Mouse (Mus musculus) T-helper 17 cell (primary cell): Measurements from ENCODE around the gene Tmem260.

ENCODE experiments used
- in situ Hi-C, 2 experiments: fragments of 300-600 bp; cut with MboI, MseI; formaldehyde crosslinking; loops; 1 replicate in 1 of 2; 2 replicates in 1 of 2; pipeline ENCODE4 v1.15.1; 2025; ENCODE audit warnings: high pct_unique_total_duplicates in 2 of 2

Tmem260 gene

DNA sequence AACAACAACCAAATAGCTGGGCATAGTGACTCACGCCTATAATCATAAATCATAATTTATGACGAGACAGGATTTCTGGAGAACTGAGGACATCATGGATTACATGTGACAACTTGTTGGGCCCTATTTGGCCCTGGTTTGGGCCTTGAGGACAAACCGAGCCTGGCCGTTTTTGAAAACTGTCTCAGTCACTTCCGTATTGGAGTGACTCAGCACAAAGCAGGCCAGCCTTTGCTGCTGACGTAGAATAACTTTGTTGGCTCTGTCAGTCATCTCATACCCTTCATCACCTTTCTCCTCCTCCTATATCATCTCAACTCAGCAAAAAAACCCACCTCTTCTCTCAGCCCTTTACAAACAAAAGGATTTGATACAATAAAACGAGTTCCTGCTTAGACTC is 103.8 kb downstream of the Tmem260 start:
- in situ Hi-C loops: loop anchor here in 1 of 2 experiments (25.0 kb wide), 1 partner anchor 563 kb away; no protein-coding TSS in a partner anchor

DNA sequence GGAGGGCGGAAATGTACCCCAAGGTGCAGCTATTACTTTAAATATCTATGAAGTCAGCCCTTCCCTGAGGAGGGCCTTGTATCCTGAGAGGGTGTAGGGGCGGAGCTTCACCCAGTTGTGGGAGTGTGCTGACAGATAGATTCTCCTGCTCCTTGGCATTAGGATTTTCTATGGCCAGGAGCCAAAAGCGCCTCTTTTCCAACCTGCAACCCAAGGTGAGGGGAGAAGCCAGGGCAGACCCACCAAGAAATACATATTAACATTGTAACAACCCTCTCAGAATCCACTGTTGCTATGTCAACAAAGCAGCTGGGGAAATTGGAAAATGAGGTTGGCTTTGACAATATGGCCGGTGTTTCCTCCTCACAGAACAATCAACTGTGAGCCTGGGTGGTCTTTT is 107.3 kb downstream of the Tmem260 start:
- in situ Hi-C loops: no loop called here

DNA sequence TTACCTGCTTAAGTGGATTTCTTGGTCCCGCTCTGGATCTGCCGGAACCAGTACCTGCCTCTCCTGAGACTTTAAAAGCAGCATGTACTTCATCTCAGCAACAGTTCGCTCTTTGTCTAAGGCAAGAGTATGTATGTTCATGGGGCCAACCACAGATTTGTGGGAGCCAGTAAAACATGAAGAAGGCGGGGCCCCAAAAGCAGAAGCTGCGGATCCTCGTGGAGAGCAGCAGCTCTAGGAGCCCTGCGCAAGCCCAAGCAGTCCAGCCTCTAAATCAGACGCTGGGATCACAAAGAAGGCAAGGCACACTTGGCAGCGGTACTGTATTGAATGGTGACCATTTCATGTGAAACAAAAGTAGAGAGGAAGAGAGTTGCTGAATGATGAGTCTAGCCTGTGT is 107.8 kb downstream of the Tmem260 start:
- in situ Hi-C loops: no loop called here

DNA sequence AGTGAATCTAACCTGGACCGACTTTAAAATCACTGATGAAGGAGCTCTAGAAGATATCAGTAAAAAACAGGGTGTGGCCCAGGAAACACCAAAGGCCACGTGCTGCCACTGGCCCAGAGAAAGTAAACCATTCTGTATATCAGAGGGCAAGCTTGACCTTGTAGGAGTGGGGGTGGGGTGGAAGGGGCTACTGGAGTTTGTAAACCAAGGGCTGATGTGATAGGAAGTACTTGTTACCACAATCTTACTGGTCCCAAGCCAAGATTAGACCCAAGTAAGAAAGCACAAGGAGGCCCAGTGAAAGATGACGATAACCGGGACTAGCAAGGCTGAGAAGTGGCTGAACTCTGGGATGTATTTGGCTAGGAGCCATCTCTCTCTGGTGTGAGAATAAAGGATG is 113.1 kb downstream of the Tmem260 start:
- in situ Hi-C loops: no loop called here

DNA sequence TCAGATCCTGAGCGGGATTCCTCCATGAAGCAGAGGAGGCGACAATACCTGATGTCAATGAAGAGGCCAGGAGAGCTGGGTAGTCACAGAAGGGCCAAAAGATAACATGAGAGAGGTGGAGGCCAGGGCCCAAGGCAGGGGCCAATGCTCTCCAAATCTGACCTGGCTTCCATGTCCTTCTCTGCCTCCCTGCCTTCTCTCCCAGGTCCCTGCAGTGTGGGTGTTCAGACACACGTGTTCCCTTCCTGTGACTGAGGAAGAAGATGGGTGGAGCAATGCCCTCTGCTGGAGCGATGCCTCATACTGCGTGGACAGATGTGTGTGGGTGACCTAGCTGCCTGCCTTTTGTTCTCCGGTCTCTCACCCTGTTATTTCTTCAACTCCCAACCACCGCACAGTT is 113.8 kb downstream of the Tmem260 start:
- in situ Hi-C loops: loop anchor here in 1 of 2 experiments (10.0 kb wide), 1 partner anchor 1475 kb away; no protein-coding TSS in a partner anchor

DNA sequence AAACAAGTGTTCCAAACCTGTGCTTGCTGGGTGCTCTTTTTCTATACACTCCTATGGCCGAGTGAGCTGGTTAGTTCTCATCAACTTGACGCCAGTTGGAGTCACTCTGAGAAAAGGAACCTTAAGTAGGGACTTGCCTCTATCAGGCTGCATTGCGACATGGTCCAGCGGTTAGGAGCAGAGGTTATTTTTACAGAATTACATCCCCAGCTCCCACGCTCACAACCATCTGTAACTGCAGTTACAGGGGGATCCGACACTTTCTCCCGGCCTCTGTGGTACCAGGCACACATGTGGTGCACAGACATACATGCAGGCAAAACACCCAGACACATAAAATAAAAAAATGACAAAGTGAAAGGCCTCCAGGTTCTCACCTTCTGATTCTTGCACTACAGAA is 120.7 kb downstream of the Tmem260 start:
- in situ Hi-C loops: loop anchor here in 1 of 2 experiments (10.0 kb wide), 1 partner anchor 1482 kb away; no protein-coding TSS in a partner anchor
